Mouse (Mus musculus): Measurements from ENCODE around the gene Vps41. TPM values are rescaled to one million over a fixed set of nuclear protein-coding genes. Genes with fewer than 3 reads are reported as not detected.

Vps41 gene
- 70.9 and 74.1 TPM in 2 replicates for polyA plus RNA-seq (2016; fragmentation: Nextera tagmentation; extraction: Ambion mirVana)

DNA sequence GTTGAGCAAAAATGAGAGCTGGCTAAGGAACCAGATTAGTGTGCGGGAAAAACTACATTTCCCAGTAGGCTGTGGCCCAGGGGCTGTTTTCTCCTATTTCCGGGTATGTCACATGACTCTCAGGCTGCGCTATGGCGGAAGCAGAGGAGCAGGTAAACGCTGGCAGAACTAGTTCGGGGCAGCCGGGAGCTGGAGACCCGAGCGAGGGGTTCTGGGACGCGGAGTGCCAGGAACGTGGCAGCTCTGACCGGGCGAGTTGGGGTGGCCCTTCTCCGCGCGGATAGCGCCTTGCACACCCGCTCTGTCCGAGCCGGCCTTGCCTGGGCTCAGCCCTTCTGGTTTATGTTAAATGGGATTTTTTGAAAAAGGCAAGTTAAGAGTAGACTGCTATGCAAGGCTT is at the start of gene Vps41:
Vps41 (plus strand) TSS at position 102 of the 400 bp plus-strand sequence.
- peak within 1 kb of the TSS; percentile 67 for H3K4me3 ChIP-seq
- WGBS: 0% methylated on average over 21 of the region's 21 CpGs
- no peaks in the 10 kb centered on the region for H3K27me3 ChIP-seq (ENCODE audit: insufficient read depth, poor library complexity, severe bottlenecking)
- DNase-seq (ENCODE audit: low spot score): peak; percentile 73
- H3K27ac ChIP-seq: peak within 1 kb of the TSS; percentile 87
- H3K9me3 ChIP-seq: no peaks in the 10 kb centered on the region
- H3K4me1 ChIP-seq (replicated peaks): peaks cover 10% of the 10 kb centered on the region; the same call in 1 of the 2 replicates
- no peaks in the 10 kb centered on the region for H3K36me3 ChIP-seq

DNA sequence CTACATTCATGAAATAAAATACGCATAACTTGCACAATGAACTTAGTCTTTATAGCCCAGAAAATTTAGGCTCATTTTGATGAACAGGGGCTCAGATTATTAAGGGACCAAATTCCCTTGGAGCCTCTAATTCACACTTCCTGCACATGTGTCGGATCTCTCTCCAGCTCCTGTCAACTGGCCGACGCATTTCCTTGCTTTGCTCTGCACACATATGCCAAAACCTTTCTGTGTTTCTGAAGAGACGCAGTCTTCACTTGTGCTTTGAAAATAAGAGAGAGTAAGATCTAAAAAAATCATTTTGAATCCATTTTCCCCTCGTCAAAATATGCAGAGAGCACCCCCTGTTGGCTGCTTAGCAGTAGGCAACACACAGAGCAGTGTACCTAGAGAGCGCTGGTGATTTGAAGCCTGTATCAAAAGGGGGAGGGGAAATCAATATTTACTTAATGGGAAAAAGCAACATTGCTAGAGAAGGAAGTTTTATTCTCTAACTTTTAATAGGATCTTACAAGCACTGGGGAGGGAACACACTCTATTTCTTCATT is 18.5 kb upstream of the Vps41 start:
- Histone ChIP-seq H3K27me3 (ENCODE audit: insufficient read depth, poor library complexity, severe bottlenecking) (no peaks in the 10 kb centered on the region), H3K4me1 (replicated peaks) (no peaks in the 10 kb centered on the region), H3K9me3 (no peaks in the 10 kb centered on the region), H3K27ac (no peak overlapping the region), H3K36me3 (no peaks in the 10 kb centered on the region), H3K4me3 (no peak overlapping the region)
- 52% methylated on average over 7 of the region's 7 CpGs for WGBS
- peak; percentile 40 for DNase-seq (ENCODE audit: low spot score)

DNA sequence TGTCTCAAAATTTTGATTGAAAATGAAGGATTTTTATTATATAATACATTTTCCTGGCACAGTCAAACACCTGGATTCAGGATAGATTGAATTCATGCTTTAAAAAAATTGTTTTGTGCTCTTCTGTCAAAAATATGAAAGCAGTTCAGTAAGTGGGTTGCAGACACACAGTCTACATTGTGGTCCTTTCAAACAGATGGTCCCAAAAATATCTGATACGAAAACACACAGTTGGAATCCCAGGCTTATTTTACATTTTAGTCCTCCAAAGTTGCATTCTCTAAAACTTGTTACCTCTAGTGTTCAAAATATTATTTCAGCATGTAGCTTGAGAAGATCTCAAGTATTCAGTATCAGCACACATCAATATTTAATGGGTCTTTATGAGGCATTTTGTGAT is 5.4 kb upstream of the Vps41 start:
- no peaks in the 10 kb centered on the region for H3K4me1 ChIP-seq (replicated peaks)
- no peaks in the 10 kb centered on the region for H3K36me3 ChIP-seq
- no peak overlapping the region for H3K27ac ChIP-seq
- H3K27me3 ChIP-seq (ENCODE audit: insufficient read depth, poor library complexity, severe bottlenecking): no peaks in the 10 kb centered on the region
- H3K9me3 ChIP-seq: no peaks in the 10 kb centered on the region
- no peak for DNase-seq (ENCODE audit: low spot score)
- 90% methylated on average over 1 of the region's 1 CpGs for WGBS
- H3K4me3 ChIP-seq: no peak overlapping the region

DNA sequence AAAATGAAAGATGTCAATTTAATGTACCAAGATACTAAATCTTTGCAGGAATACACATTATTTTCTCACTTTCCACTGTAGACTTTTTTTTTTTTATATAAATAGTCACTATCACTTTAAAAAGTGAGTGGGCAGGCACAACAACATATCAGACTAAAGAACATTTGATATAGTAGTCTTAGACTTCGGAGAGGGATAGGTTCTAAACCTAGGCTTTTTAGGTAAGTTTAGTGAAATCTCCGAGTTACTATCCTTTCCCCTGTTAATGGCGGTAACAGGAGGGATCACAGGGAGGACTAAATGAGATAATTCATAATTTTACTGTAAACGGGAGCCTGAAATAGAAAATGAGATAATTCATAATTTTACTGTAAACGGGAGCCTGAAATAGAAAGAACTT is 379 bp upstream of the Vps41 start:
- Histone ChIP-seq H3K27me3 (ENCODE audit: insufficient read depth, poor library complexity, severe bottlenecking) (no peaks in the 10 kb centered on the region), H3K4me1 (replicated peaks) (peaks cover 10% of the 10 kb centered on the region; the same call in 1 of the 2 replicates), H3K36me3 (no peaks in the 10 kb centered on the region), H3K27ac (no peak overlapping the region), H3K4me3 (peak overlapping the region; percentile 67), H3K9me3 (no peaks in the 10 kb centered on the region)
- 50% methylated on average over 5 of the region's 5 CpGs for WGBS
- no peak for DNase-seq (ENCODE audit: low spot score)

DNA sequence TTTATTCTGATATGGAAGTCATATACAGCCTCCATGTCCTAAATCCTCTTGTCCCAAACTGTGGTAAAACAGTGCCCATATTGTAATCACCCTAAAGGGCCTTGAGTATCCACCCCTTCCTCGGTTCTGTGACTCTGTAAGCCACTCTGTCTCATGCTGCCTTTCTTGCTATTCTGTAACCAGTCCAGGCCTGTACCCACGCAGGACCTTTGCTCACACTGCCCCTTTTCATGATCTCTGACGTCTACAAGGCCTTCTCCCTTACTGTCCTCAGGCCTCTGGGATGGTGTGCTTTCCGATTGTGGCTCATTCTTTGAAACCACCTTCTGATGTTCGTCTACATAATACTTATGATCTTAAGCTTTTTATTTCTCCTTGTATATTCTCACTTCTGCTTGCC is 1.4 kb downstream of the Vps41 start:
- Histone ChIP-seq H3K36me3 (0 out of 2 replicates have a peak, but pooled peaks cover 5% of the 10 kb centered on the region), H3K4me1 (replicated peaks) (peaks cover 10% of the 10 kb centered on the region; the same call in 1 of the 2 replicates), H3K4me3 (no peak overlapping the region), H3K27ac (no peak overlapping the region), H3K27me3 (ENCODE audit: insufficient read depth, poor library complexity, severe bottlenecking) (no peaks in the 10 kb centered on the region), H3K9me3 (no peaks in the 10 kb centered on the region)
- WGBS: 82% methylated on average over 5 of the region's 5 CpGs
- no peak for DNase-seq (ENCODE audit: low spot score)

- Histone ChIP-seq H3K27ac (no peak overlapping the region), H3K4me1 (replicated peaks) (no peaks in the 10 kb centered on the region), H3K9me3 (no peaks in the 10 kb centered on the region), H3K27me3 (ENCODE audit: insufficient read depth, poor library complexity, severe bottlenecking) (no peaks in the 10 kb centered on the region), H3K36me3 (peaks cover 21% of the 10 kb centered on the region), H3K4me3 (no peak overlapping the region)
- 94% methylated on average over 3 of the region's 3 CpGs for WGBS
- DNase-seq (ENCODE audit: low spot score): no peak
These were observed 13.6 kb downstream of the Vps41 start for GRCm38 (mm10) chr13:18730666-18731065.

- no peak for DNase-seq (ENCODE audit: low spot score)
- no peaks in the 10 kb centered on the region for H3K27me3 ChIP-seq (ENCODE audit: insufficient read depth, poor library complexity, severe bottlenecking)
- WGBS: 87% methylated on average over 1 of the region's 1 CpGs
- peaks cover 8% of the 10 kb centered on the region for H3K9me3 ChIP-seq
- H3K27ac ChIP-seq: no peak overlapping the region
- peaks cover 21% of the 10 kb centered on the region for H3K36me3 ChIP-seq
- no peak overlapping the region for H3K4me3 ChIP-seq
- H3K4me1 ChIP-seq (replicated peaks): no peaks in the 10 kb centered on the region
These were observed 19.5 kb downstream of the Vps41 start for GRCm38 (mm10) chr13:18736590-18736989.

GRCm38 (mm10) chr13:18743575-18744265 is 26.6 kb downstream of the Vps41 start:
- no peaks in the 10 kb centered on the region for H3K4me1 ChIP-seq (replicated peaks)
- WGBS: 84% methylated on average over 16 of the region's 16 CpGs
- no peak overlapping the region for H3K4me3 ChIP-seq
- DNase-seq (ENCODE audit: low spot score): no peak
- peaks cover 21% of the 10 kb centered on the region for H3K36me3 ChIP-seq
- H3K9me3 ChIP-seq: peaks cover 8% of the 10 kb centered on the region
- no peaks in the 10 kb centered on the region for H3K27me3 ChIP-seq (ENCODE audit: insufficient read depth, poor library complexity, severe bottlenecking)
- H3K27ac ChIP-seq: no peak overlapping the region

- Histone ChIP-seq H3K27me3 (ENCODE audit: insufficient read depth, poor library complexity, severe bottlenecking) (no peaks in the 10 kb centered on the region), H3K9me3 (peaks cover 8% of the 10 kb centered on the region), H3K4me1 (replicated peaks) (no peaks in the 10 kb centered on the region), H3K36me3 (peaks cover 20% of the 10 kb centered on the region), H3K4me3 (no peak overlapping the region), H3K27ac (no peak overlapping the region)
- WGBS: 84% methylated on average over 4 of the region's 4 CpGs
- DNase-seq (ENCODE audit: low spot score): no peak
These were observed 27.2 kb downstream of the Vps41 start for GRCm38 (mm10) chr13:18744266-18744652.

- Histone ChIP-seq H3K27me3 (ENCODE audit: insufficient read depth, poor library complexity, severe bottlenecking) (no peaks in the 10 kb centered on the region), H3K9me3 (no peaks in the 10 kb centered on the region), H3K27ac (no peak overlapping the region), H3K4me3 (no peak overlapping the region), H3K36me3 (no peaks in the 10 kb centered on the region), H3K4me1 (replicated peaks) (no peaks in the 10 kb centered on the region)
- 86% methylated on average over 3 of the region's 3 CpGs for WGBS
- DNase-seq (ENCODE audit: low spot score): no peak
These were observed 40.9 kb downstream of the Vps41 start for GRCm38 (mm10) chr13:18757958-18758357.

DNA sequence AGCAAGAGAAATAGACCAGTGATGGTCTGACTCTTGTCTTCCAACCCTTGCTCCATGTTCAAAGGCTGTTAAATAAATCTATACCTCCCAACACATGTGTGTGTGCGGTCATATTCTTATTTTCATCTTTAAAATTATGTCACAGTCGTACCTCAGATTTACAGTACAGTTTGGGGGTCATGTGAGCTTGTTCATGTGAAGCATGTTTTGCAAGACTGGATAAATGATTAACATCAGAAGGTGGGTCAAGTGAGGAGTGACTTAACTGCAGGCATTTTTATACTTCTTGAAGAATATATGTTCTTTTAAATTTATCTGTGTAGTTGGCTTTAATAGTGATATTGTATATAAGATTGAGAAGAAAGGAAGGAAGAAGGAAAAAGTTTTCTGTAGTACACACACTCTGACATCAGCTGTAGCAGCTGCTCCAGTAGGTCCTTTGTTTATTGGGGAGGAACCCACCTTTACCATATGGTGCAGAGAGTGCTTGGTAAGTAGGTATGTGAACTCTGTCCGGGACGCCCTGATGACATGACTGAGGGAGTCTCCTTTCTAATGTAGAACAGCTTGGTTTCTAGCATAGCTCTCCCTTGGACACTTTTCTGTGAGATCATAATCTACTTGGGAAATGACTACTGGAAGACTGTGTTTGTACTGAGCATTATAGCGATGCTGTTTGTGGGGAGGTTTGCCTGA is 42.4 kb downstream of the Vps41 start:
- Histone ChIP-seq H3K4me3 (no peak overlapping the region), H3K36me3 (no peaks in the 10 kb centered on the region), H3K9me3 (no peaks in the 10 kb centered on the region), H3K27me3 (ENCODE audit: insufficient read depth, poor library complexity, severe bottlenecking) (no peaks in the 10 kb centered on the region), H3K4me1 (replicated peaks) (no peaks in the 10 kb centered on the region), H3K27ac (no peak overlapping the region)
- 90% methylated on average over 5 of the region's 5 CpGs for WGBS
- no peak for DNase-seq (ENCODE audit: low spot score)

DNA sequence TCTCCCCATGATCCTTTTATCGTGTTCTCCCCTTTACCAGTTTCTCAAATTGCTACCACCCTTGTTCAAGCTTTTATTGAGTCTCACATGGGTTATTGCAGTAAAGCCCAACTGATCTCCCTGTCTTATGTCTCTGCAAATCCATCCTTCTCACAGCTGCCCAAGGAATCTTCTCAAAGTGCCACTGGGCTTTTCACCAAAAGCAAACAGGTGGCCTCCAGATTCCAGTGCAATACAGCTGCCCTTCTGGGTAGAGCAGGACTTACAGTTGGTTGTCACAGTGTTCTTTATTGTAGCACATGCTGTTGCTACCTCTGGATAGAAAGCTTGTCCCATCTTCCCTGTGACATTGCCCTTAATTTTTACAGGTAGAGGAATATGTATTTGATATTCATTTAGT is 44.4 kb downstream of the Vps41 start:
- Histone ChIP-seq H3K4me1 (replicated peaks) (no peaks in the 10 kb centered on the region), H3K27me3 (ENCODE audit: insufficient read depth, poor library complexity, severe bottlenecking) (no peaks in the 10 kb centered on the region), H3K4me3 (no peak overlapping the region), H3K9me3 (no peaks in the 10 kb centered on the region), H3K27ac (no peak overlapping the region), H3K36me3 (no peaks in the 10 kb centered on the region)
- 60% methylated on average over 1 of the region's 1 CpGs for WGBS
- DNase-seq (ENCODE audit: low spot score): no peak

GRCm38 (mm10) chr13:18767893-18768292 is 50.8 kb downstream of the Vps41 start:
- 12% methylated on average over 2 of the region's 2 CpGs for WGBS
- peak overlapping the region; percentile 30; the same call in 1 of the 2 replicates for H3K27ac ChIP-seq
- no peak for DNase-seq (ENCODE audit: low spot score)

More at GRCm38 (mm10) chr13:18767893-18768292, 50.8 kb downstream of the Vps41 start:
- H3K9me3 ChIP-seq: no peaks in the 10 kb centered on the region
- H3K4me3 ChIP-seq: no peak overlapping the region
- H3K4me1 ChIP-seq (replicated peaks): peaks cover 20% of the 10 kb centered on the region
- no peaks in the 10 kb centered on the region for H3K36me3 ChIP-seq
- no peaks in the 10 kb centered on the region for H3K27me3 ChIP-seq (ENCODE audit: insufficient read depth, poor library complexity, severe bottlenecking)
